Mouse (Mus musculus): Measurements from ENCODE around the gene R3hdm2. TPM values are rescaled to one million over a fixed set of nuclear protein-coding genes. Genes with fewer than 3 reads are reported as not detected.

Gene R3hdm2
- polyA plus RNA-seq, 1 experiment, result 122 TPM

DNA sequence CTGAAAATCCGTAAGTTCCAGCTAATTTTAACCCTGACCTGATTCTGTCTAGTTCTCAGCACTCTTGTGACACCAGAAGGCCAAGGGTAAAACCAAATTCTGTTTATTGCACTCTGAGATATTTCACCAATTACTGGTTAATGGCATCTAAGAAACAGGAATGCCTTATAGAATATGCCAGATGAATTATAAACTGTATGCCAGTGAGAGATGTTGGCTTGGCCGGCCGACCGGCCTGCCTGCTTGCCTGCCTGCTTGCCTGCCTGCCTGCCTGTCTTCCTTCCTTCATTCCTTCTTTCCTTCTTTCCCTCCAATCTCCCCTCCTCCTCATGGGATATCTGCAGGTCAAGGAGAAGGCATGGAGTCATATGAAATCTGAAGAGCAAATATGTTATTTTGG is 52.3 kb downstream of the R3hdm2 start:
- TF ChIP-seq POLR2A (IDR thresholded peaks at IDR 0.05; ENCODE audit: insufficient read depth, low read length) (no peak), CTCF (IDR thresholded peaks at IDR 0.05; ENCODE audit: low read depth, low read length) (no peak), EP300 (IDR thresholded peaks at IDR 0.05; ENCODE audit: insufficient read depth, low read depth, low read length) (no peak)
- no peaks in the 10 kb centered on the region; the same call in 1 of the 2 replicates for H3K36me3 ChIP-seq (ENCODE audit: control insufficient read depth, insufficient read depth, low read length, poor library complexity, severe bottlenecking)
- no peak overlapping the region for H3K4me3 ChIP-seq (ENCODE audit: low read depth, low read length)
- H3K27ac ChIP-seq (ENCODE audit: insufficient read depth, low read length), result no peak overlapping the region
- no peak overlapping the region for H3K9ac ChIP-seq (ENCODE audit: low read depth, poor library complexity, severe bottlenecking)
- no peaks in the 10 kb centered on the region for H3K9me3 ChIP-seq (replicated peaks; ENCODE audit: control insufficient read depth, insufficient read depth, low read length, poor library complexity, severe bottlenecking)
- no peaks in the 10 kb centered on the region for H3K27me3 ChIP-seq (ENCODE audit: control insufficient read depth, insufficient read depth, low read length, poor library complexity, severe bottlenecking)
- no peaks in the 10 kb centered on the region for H3K4me1 ChIP-seq (ENCODE audit: control insufficient read depth, insufficient read depth, low read length)

DNA sequence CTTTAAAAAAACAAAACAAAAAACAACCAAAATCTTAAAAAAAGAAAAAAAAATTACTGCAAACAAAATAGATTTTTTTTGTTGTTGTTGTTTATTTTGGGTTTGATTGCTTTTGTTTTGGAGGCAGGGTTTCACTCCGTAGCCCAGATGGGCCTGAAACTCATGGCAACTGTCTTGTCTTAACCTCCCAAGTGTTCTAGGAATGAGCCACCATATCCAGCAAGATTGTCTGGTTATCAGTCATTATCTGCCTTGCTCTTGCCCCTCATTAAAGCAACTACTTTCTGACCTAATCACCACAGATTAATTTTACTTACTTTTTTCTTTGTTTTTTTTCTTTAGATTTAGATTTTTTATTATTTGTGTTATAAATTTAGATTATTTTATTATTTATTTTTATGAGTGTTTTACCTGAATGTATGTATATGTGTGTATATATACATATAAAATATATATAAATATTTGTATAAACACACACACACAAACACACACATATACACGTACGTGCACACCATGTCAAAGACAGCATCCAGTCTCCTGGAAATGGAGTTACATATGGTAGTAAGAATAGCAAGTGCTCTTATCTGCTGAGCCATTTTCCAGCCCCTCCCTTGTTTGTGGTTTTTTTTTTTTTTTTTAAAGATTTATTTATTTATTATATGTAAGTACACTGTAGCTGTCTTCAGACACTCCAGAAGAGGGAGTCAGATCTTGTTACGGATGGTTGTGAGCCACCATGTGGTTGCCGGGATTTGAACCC is 57.4 kb downstream of the R3hdm2 start:
- no peaks in the 10 kb centered on the region for H3K4me1 ChIP-seq (ENCODE audit: control insufficient read depth, insufficient read depth, low read length)
- no peak overlapping the region for H3K9ac ChIP-seq (ENCODE audit: low read depth, poor library complexity, severe bottlenecking)
- no peaks in the 10 kb centered on the region for H3K9me3 ChIP-seq (replicated peaks; ENCODE audit: control insufficient read depth, insufficient read depth, low read length, poor library complexity, severe bottlenecking)
- H3K27ac ChIP-seq (ENCODE audit: insufficient read depth, low read length), result no peak overlapping the region
- H3K27me3 ChIP-seq (ENCODE audit: control insufficient read depth, insufficient read depth, low read length, poor library complexity, severe bottlenecking), result no peaks in the 10 kb centered on the region
- no peak overlapping the region for H3K4me3 ChIP-seq (ENCODE audit: low read depth, low read length)
- TF ChIP-seq EP300 (IDR thresholded peaks at IDR 0.05; ENCODE audit: insufficient read depth, low read depth, low read length) (no peak), POLR2A (IDR thresholded peaks at IDR 0.05; ENCODE audit: insufficient read depth, low read length) (no peak), CTCF (IDR thresholded peaks at IDR 0.05; ENCODE audit: low read depth, low read length) (no peak)
- H3K36me3 ChIP-seq (ENCODE audit: control insufficient read depth, insufficient read depth, low read length, poor library complexity, severe bottlenecking), result no peaks in the 10 kb centered on the region; the same call in 1 of the 2 replicates

DNA sequence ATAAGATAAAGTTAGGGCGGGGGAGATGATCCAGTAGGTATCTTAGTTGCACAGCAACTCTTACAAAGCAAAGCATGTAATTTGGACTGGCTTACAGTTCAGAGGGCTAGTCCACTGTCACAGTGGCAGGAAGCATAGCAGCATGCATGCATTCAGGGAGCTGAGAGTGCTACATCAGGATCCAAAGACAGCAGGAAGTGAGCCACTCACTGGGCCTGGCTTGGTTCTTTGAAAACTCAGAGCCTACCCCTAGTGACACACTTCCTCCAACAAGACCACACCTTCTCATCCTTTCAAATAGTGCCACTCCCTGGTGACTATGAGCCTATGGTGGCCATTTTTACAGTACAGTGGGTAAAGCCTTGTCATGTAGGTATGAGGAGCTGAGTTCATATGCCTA is 73.6 kb downstream of the R3hdm2 start:
- no peak overlapping the region for H3K27ac ChIP-seq (ENCODE audit: insufficient read depth, low read length)
- no peaks in the 10 kb centered on the region for H3K27me3 ChIP-seq (ENCODE audit: control insufficient read depth, insufficient read depth, low read length, poor library complexity, severe bottlenecking)
- H3K4me3 ChIP-seq (ENCODE audit: low read depth, low read length), result no peak overlapping the region
- no peak for TF ChIP-seq CTCF (IDR thresholded peaks at IDR 0.05; ENCODE audit: low read depth, low read length)
- no peak for TF ChIP-seq POLR2A (IDR thresholded peaks at IDR 0.05; ENCODE audit: insufficient read depth, low read length)
- TF ChIP-seq EP300 (IDR thresholded peaks at IDR 0.05; ENCODE audit: insufficient read depth, low read depth, low read length), result no peak
- H3K9ac ChIP-seq (ENCODE audit: low read depth, poor library complexity, severe bottlenecking), result no peak overlapping the region
- H3K9me3 ChIP-seq (replicated peaks; ENCODE audit: control insufficient read depth, insufficient read depth, low read length, poor library complexity, severe bottlenecking), result no peaks in the 10 kb centered on the region
- H3K36me3 ChIP-seq (ENCODE audit: control insufficient read depth, insufficient read depth, low read length, poor library complexity, severe bottlenecking), result peaks cover 20% of the 10 kb centered on the region
- H3K4me1 ChIP-seq (ENCODE audit: control insufficient read depth, insufficient read depth, low read length), result no peaks in the 10 kb centered on the region

DNA sequence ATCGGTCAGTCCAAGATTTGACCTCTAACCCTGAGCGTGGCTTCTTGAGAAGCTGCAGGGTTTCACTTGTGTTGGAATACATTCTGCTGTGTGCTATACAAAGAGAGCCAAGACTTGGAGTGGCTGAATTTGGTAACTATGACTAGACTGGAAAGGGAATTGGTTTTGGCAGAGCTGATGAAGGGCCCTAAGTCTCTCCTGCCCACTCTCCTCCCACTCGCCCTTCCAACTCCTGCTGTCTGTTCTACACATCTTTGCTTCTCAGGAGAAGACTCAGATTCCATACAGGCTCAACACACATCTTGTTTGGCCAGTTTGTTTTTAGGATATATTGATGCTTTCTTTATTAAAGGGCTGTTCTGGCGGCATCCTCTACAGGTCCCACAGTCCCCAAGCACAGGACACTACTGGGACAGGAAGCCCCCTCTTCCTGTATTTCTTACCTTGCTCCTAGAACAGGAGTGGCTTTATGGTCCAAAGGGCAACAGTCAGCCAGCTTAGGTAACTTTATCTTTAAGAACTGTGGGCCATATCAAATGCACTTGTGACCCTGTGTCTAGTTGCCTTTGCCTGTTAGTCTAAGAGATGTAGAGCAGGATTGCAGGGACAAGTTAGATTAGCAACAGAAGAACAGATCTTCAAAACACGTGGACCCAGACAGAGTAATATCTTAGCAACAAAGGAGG is 82.4 kb downstream of the R3hdm2 start:
- H3K27me3 ChIP-seq (ENCODE audit: control insufficient read depth, insufficient read depth, low read length, poor library complexity, severe bottlenecking), result no peaks in the 10 kb centered on the region
- TF ChIP-seq EP300 (IDR thresholded peaks at IDR 0.05; ENCODE audit: insufficient read depth, low read depth, low read length), result no peak
- no peak for TF ChIP-seq CTCF (IDR thresholded peaks at IDR 0.05; ENCODE audit: low read depth, low read length)
- TF ChIP-seq POLR2A (IDR thresholded peaks at IDR 0.05; ENCODE audit: insufficient read depth, low read length), result no peak

GRCm38 (mm10) chr10:127471281-127471988 is 91.3 kb downstream of the R3hdm2 start:
- Histone ChIP-seq H3K27ac (ENCODE audit: insufficient read depth, low read length) (no peak overlapping the region), H3K9me3 (replicated peaks; ENCODE audit: control insufficient read depth, insufficient read depth, low read length, poor library complexity, severe bottlenecking) (no peaks in the 10 kb centered on the region), H3K4me1 (ENCODE audit: control insufficient read depth, insufficient read depth, low read length) (no peaks in the 10 kb centered on the region), H3K9ac (ENCODE audit: low read depth, poor library complexity, severe bottlenecking) (no peak overlapping the region), H3K36me3 (ENCODE audit: control insufficient read depth, insufficient read depth, low read length, poor library complexity, severe bottlenecking) (peaks cover 5% of the 10 kb centered on the region; the same call in 1 of the 2 replicates), H3K4me3 (ENCODE audit: low read depth, low read length) (no peak overlapping the region), H3K27me3 (ENCODE audit: control insufficient read depth, insufficient read depth, low read length, poor library complexity, severe bottlenecking) (no peaks in the 10 kb centered on the region)
- TF ChIP-seq CTCF (IDR thresholded peaks at IDR 0.05; ENCODE audit: low read depth, low read length) (no peak), POLR2A (IDR thresholded peaks at IDR 0.05; ENCODE audit: insufficient read depth, low read length) (no peak), EP300 (IDR thresholded peaks at IDR 0.05; ENCODE audit: insufficient read depth, low read depth, low read length) (no peak)

More for the DNA sequence above, 82.4 kb downstream of the R3hdm2 start:
- no peaks in the 10 kb centered on the region for H3K9me3 ChIP-seq (replicated peaks; ENCODE audit: control insufficient read depth, insufficient read depth, low read length, poor library complexity, severe bottlenecking)
- no peak overlapping the region for H3K4me3 ChIP-seq (ENCODE audit: low read depth, low read length)
- no peak overlapping the region for H3K27ac ChIP-seq (ENCODE audit: insufficient read depth, low read length)
- no peaks in the 10 kb centered on the region for H3K4me1 ChIP-seq (ENCODE audit: control insufficient read depth, insufficient read depth, low read length)
- H3K9ac ChIP-seq (ENCODE audit: low read depth, poor library complexity, severe bottlenecking), result no peak overlapping the region
- peaks cover 15% of the 10 kb centered on the region for H3K36me3 ChIP-seq (ENCODE audit: control insufficient read depth, insufficient read depth, low read length, poor library complexity, severe bottlenecking)
